Mouse (Mus musculus) limb, embryonic 11.5 days (tissue): ENCODE data around the gene Ccnc. TPM values are rescaled to one million over a fixed set of nuclear protein-coding genes. Genes with fewer than 3 reads are reported as not detected.

ENCODE experiments used
- ATAC-seq: fragments of 200-750 bp; cut with Nextera tagmentation; 2 replicates; pipeline ENCODE4 v1.8.0; 2017; ENCODE audit warnings: low read depth; ENCODE audit not compliant: insufficient number of reproducible peaks, low FRiP score, low TSS enrichment
- DNase-seq: peaks from one replicate; pipeline ENCODE4 v3.0.0-alpha.2; 2015; ENCODE audit warnings: low spot score
- H3K27ac ChIP-seq: fragments of 300-500 bp; sonication (generic); replicated peaks from 2 replicates; pipeline ENCODE4 v1.5.1; 2014; ENCODE audit warnings: low read depth, mild to moderate bottlenecking, low read length
- H3K27me3 ChIP-seq: fragments of 300-500 bp; sonication (generic); 2 replicates; pipeline ENCODE4 v1.6.1; 2014; ENCODE audit warnings: mild to moderate bottlenecking, low read length, mixed read lengths; ENCODE audit not compliant: control insufficient read depth, insufficient read depth
- H3K36me3 ChIP-seq: fragments of 300-500 bp; sonication (generic); 2 replicates; pipeline ENCODE4 v1.6.1; 2014; ENCODE audit warnings: mild to moderate bottlenecking, low read length, moderate library complexity, mixed read lengths; ENCODE audit not compliant: control insufficient read depth, insufficient read depth
- H3K4me1 ChIP-seq: fragments of 300-500 bp; sonication (generic); 2 replicates; pipeline ENCODE4 v1.6.1; 2014; ENCODE audit warnings: low read length, mixed read lengths; ENCODE audit not compliant: control insufficient read depth, insufficient read depth
- H3K4me2 ChIP-seq: fragments of 300-500 bp; sonication (generic); 2 replicates; pipeline ENCODE4 v1.6.1; 2014; ENCODE audit warnings: low read depth, mild to moderate bottlenecking, moderate library complexity; ENCODE audit not compliant: severe bottlenecking
- H3K4me3 ChIP-seq: fragments of 300-500 bp; sonication (generic); 2 replicates; pipeline ENCODE4 v1.5.1; 2014; ENCODE audit warnings: low read depth, low read length
- H3K9ac ChIP-seq: fragments of 300-500 bp; sonication (generic); 2 replicates; pipeline ENCODE4 v1.6.1; 2014; ENCODE audit warnings: mild to moderate bottlenecking, low read length
- H3K9me3 ChIP-seq: fragments of 300-500 bp; sonication (generic); 2 replicates; pipeline ENCODE4 v1.6.1; 2016; ENCODE audit warnings: low read length; ENCODE audit not compliant: control insufficient read depth
- WGBS: fragments of 180-500 bp; shearing (Covaris S2); extraction: QIAGEN DNeasy Blood & Tissue Kit; methylation state at CpG from one replicate; pipeline ENCODE4 v1.1.7; 2014; 5-methylcytosine and 5-hydroxymethylcytosine counted together
- polyA plus RNA-seq: library from polyadenylated mRNA; unstranded; fragments of >200 nt; fragmentation: Nextera tagmentation; extraction: Ambion mirVana; gene quantifications from 2 replicates; pipeline ENCODE4 v1.2.1, GENCODE M21; 2014

Ccnc gene
- polyA plus RNA-seq, 1 experiment from 2014 or later = 47.8 TPM

DNA sequence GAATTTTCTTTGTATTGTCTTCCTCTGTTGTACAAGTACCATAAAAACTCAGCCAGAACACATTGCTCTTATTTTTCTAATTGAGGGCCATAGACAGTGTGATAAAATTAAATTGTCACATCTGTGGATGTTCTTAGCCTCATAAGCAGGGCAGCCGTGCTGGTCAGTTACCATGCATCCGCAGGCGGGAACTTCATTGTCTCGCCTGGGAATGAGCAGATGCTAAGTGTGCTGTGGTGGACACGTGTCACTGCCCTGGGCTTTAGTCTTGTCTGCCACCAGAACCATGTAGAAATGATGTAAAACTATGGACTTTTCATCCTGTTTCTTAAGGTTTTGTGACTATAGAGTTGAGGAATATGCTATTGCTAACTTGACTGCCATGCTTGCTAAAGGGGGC, 79.7 kb downstream of the Ccnc start:
- H3K4me1 ChIP-seq = no peaks in the 10 kb centered on the region
- no peaks in the 10 kb centered on the region for H3K27me3 ChIP-seq
- H3K36me3 ChIP-seq = no peaks in the 10 kb centered on the region
- H3K9me3 ChIP-seq = no peaks in the 10 kb centered on the region
- H3K4me2 ChIP-seq = no peak overlapping the region
- ATAC-seq (no peak), DNase-seq (no peak)
- H3K27ac ChIP-seq = no peak overlapping the region
- 82% methylated on average over 5 of the region's 5 CpGs for WGBS
- H3K4me3 ChIP-seq = no peak overlapping the region
- H3K9ac ChIP-seq = no peak overlapping the region

Other genes starting within 250 kb of the Ccnc start
- gene Prdm13, start 41.7 kb upstream of the Ccnc start, polyA plus RNA-seq = not detected in 2 replicates
- gene Usp45, start 39.5 kb downstream of the Ccnc start, polyA plus RNA-seq = 11.8 and 12.1 TPM in 2 replicates
- gene Tstd3, start 39.5 kb downstream of the Ccnc start, polyA plus RNA-seq = 10.7 and 11.6 TPM in 2 replicates
- 178 and 216 TPM in 2 replicates for gene Pnisr, start 119.9 kb downstream of the Ccnc start, polyA plus RNA-seq
- gene Coq3, start 152.0 kb downstream of the Ccnc start, polyA plus RNA-seq = 14.4 and 15.7 TPM in 2 replicates
- gene Faxc, start 203.6 kb downstream of the Ccnc start, polyA plus RNA-seq = 11.3 and 14.9 TPM in 2 replicates